Mouse (Mus musculus) ES-E14 (cell line): Measurements from ENCODE around the gene Gm9913.

Experiments
- CHD2 ChIP-seq: IDR thresholded peaks from 2 replicates; pipeline ENCODE4 v1.6.1; 2014; ENCODE audit warnings: mild to moderate bottlenecking, low read depth, low read length, inconsistent platforms
- MAFK ChIP-seq: IDR thresholded peaks from 2 replicates; pipeline ENCODE4 v1.6.1; 2014; ENCODE audit warnings: mild to moderate bottlenecking, low read depth, low read length, inconsistent platforms; ENCODE audit not compliant: insufficient read depth
- ZC3H11A ChIP-seq: IDR thresholded peaks from 2 replicates; pipeline ENCODE4 v1.6.1; 2012; ENCODE audit warnings: low read depth, mild to moderate bottlenecking, inconsistent platforms, low read length, borderline replicate concordance
- ZNF384 ChIP-seq: IDR thresholded peaks from 2 replicates; pipeline ENCODE4 v1.6.1; 2012; ENCODE audit warnings: low read depth, low read length, inconsistent platforms

GRCm38 (mm10) chr2:125492050-125492900 lies 12.6 kb upstream of the Gm9913 start:
- TF ChIP-seq MAFK (no peak), CHD2 (no peak), ZC3H11A (no peak), ZNF384 (no peak)
